Mouse (Mus musculus): ENCODE data around the gene Cpm. TPM values are rescaled to one million over a fixed set of nuclear protein-coding genes. Genes with fewer than 3 reads are reported as not detected.

Cpm gene
- polyA plus RNA-seq, 1 experiment from 2014 or later: 31.2 TPM

DNA sequence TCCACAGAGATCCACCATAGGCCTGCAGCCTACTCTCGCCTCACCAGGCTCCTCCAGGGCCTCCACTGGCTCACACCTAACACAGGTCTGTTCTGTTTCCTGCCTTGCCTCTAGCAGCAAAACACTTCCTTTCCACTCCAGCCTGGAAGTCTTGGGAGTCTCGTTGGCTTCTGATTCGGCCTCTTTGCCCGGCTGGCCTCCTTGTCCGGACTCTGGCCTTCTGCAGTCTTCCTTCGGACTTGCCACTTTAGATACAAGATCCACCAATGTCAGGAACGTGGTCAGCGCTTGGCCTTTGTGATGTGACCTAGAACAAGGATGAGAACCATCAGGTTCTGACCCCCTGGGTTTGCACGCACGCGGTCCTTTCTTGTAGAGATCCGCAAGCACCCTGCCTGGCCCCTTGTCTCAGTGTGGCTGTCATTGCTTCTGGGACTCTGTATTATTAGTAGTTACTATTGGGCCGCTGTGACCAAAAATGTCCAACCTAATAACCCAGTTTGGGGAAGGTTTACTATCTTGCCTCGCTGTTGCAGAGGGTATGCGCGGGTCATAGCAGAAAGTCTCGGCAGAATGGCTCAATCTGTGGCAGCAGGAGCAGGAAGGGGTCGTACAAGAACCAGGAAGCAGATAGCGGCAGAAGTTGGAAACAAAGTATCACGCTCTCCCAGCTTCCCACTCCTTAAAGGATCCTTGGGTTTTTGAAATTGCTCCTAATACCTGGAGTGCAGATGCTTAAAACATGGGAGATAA is 22.1 kb upstream of the Cpm start:
- Histone ChIP-seq H3K4me3 (ENCODE audit: low read length) (no peak overlapping the region), H3K36me3 (ENCODE audit: insufficient read depth, low read length) (no peaks in the 10 kb centered on the region), H3K9me3 (ENCODE audit: low read length) (no peaks in the 10 kb centered on the region), H3K27ac (ENCODE audit: low read length) (no peak overlapping the region), H3K27me3 (ENCODE audit: insufficient read depth, low read length) (no peaks in the 10 kb centered on the region), H3K9ac (replicated peaks; ENCODE audit: low read length) (no peak overlapping the region), H3K4me1 (ENCODE audit: insufficient read depth, low read length) (no peaks in the 10 kb centered on the region), H3K4me2 (replicated peaks; ENCODE audit: low read depth, low read length) (no peak overlapping the region)
- no peak for ATAC-seq (ENCODE audit: low FRiP score, low TSS enrichment)
- 93% methylated on average over 20 of the region's 20 CpGs for WGBS

- WGBS: 91% methylated on average over 10 of the region's 10 CpGs
- H3K36me3 ChIP-seq (ENCODE audit: insufficient read depth, low read length): no peaks in the 10 kb centered on the region
- no peaks in the 10 kb centered on the region for H3K4me1 ChIP-seq (ENCODE audit: insufficient read depth, low read length)
- no peaks in the 10 kb centered on the region for H3K27me3 ChIP-seq (ENCODE audit: insufficient read depth, low read length)
- no peak overlapping the region for H3K4me2 ChIP-seq (replicated peaks; ENCODE audit: low read depth, low read length)
- no peak overlapping the region for H3K27ac ChIP-seq (ENCODE audit: low read length)
- H3K9ac ChIP-seq (replicated peaks; ENCODE audit: low read length): no peak overlapping the region
- ATAC-seq (ENCODE audit: low FRiP score, low TSS enrichment): no peak
- no peaks in the 10 kb centered on the region for H3K9me3 ChIP-seq (ENCODE audit: low read length)
- H3K4me3 ChIP-seq (ENCODE audit: low read length): no peak overlapping the region
Measured at GRCm38 (mm10) chr10:117607804-117608279, 21.5 kb upstream of the Cpm start.

GRCm38 (mm10) chr10:117608487-117608886 is 20.8 kb upstream of the Cpm start:
- no peak for ATAC-seq (ENCODE audit: low FRiP score, low TSS enrichment)
- Histone ChIP-seq H3K9me3 (ENCODE audit: low read length) (no peaks in the 10 kb centered on the region), H3K4me3 (ENCODE audit: low read length) (no peak overlapping the region), H3K36me3 (ENCODE audit: insufficient read depth, low read length) (no peaks in the 10 kb centered on the region), H3K4me1 (ENCODE audit: insufficient read depth, low read length) (no peaks in the 10 kb centered on the region), H3K27ac (ENCODE audit: low read length) (no peak overlapping the region), H3K9ac (replicated peaks; ENCODE audit: low read length) (no peak overlapping the region), H3K27me3 (ENCODE audit: insufficient read depth, low read length) (no peaks in the 10 kb centered on the region), H3K4me2 (replicated peaks; ENCODE audit: low read depth, low read length) (no peak overlapping the region)
- 92% methylated on average over 7 of the region's 7 CpGs for WGBS

DNA sequence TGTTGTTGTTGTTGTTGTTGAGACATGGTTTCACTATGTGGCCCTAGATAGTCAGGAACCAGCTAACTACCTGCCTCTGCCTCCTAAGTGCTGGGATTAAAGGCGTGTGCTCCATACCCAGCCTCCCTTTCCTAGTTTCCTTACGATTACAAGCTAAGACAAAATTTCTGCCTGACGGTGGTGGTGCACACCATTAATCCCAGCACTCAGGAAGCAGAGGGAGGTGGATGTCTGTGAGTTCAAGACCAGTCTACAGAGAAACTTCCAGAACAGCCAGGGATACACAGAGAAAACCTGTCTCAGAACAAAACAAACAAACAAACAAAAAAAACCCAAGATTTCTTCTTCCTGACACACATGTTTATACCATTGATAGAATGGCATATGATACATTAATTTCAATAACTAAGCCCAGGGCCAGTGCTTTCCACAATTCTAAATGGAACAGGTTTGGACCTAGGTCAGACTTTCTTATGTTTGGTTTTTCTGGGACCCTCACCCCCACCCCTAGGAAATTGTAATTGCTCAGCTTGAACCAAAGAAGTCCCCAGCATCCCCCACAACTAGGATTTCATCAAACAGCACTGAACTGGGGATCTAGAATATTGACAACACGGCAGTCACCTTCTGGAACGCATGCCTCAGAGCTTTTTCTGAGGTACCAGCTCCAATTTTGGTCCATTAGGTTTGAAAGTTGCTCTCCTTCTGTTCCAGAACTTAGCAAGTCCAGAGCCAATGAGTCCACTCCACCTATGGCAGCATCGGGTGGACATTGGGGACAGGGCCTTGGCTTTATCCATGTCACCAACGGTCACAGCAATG is 20.1 kb upstream of the Cpm start:
- Histone ChIP-seq H3K9ac (replicated peaks; ENCODE audit: low read length) (no peak overlapping the region), H3K4me3 (ENCODE audit: low read length) (no peak overlapping the region), H3K36me3 (ENCODE audit: insufficient read depth, low read length) (no peaks in the 10 kb centered on the region), H3K4me1 (ENCODE audit: insufficient read depth, low read length) (no peaks in the 10 kb centered on the region), H3K27me3 (ENCODE audit: insufficient read depth, low read length) (no peaks in the 10 kb centered on the region), H3K9me3 (ENCODE audit: low read length) (no peaks in the 10 kb centered on the region), H3K4me2 (replicated peaks; ENCODE audit: low read depth, low read length) (no peak overlapping the region), H3K27ac (ENCODE audit: low read length) (no peak overlapping the region)
- ATAC-seq (ENCODE audit: low FRiP score, low TSS enrichment): no peak
- WGBS: 88% methylated on average over 7 of the region's 7 CpGs

DNA sequence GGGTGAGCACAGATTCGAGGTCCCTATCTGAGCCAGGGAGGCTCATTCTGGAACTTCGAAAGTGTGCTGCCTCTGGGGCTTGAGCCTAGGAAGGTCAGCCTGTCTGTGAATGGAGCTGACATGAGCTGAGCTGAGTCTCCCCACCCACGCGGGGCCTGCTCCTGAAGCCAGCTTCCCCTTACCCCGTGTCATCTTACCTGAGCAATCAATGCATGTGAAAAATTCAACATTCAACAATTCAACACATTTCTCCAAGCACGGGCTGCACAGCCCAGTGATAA is 19.6 kb upstream of the Cpm start:
- WGBS: 88% methylated on average over 6 of the region's 6 CpGs
- H3K9me3 ChIP-seq (ENCODE audit: low read length): no peaks in the 10 kb centered on the region
- no peak for ATAC-seq (ENCODE audit: low FRiP score, low TSS enrichment)

DNA sequence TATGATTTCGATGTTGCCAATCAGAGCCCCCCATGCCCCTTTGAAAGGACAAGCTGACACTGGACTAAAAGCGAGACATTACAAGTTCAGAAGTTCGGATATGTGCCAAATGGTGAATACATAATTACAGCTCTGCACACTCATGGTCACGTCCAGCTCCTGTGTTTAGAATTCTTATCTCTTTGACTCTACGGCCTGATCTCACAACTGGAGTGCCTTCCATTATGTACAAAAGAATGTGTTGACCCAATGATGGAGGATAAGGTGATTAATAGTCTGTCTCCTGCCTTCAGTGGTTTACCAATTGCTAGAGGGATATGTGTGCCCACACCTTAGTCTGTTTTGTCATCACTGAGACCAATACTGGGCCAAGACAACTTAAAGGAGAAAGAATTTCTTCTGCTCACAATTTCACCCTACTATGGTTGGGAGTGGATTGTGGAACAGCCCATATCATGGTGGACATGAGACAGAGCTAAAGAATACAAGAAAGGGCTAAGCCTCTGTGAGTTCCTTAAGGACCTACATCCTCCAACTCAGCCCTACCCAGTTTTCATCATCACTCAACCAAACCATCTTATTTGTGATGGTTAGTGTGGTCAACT is 19.0 kb upstream of the Cpm start:
- 90% methylated on average over 5 of the region's 5 CpGs for WGBS
- no peaks in the 10 kb centered on the region for H3K27me3 ChIP-seq (ENCODE audit: insufficient read depth, low read length)
- no peaks in the 10 kb centered on the region for H3K9me3 ChIP-seq (ENCODE audit: low read length)
- H3K4me1 ChIP-seq (ENCODE audit: insufficient read depth, low read length): no peaks in the 10 kb centered on the region
- H3K27ac ChIP-seq (ENCODE audit: low read length): no peak overlapping the region
- no peak overlapping the region for H3K4me3 ChIP-seq (ENCODE audit: low read length)
- H3K36me3 ChIP-seq (ENCODE audit: insufficient read depth, low read length): no peaks in the 10 kb centered on the region
- no peak overlapping the region for H3K4me2 ChIP-seq (replicated peaks; ENCODE audit: low read depth, low read length)
- ATAC-seq (ENCODE audit: low FRiP score, low TSS enrichment): no peak
- no peak overlapping the region for H3K9ac ChIP-seq (replicated peaks; ENCODE audit: low read length)

More for the DNA sequence above, 19.6 kb upstream of the Cpm start:
- H3K27ac ChIP-seq (ENCODE audit: low read length): no peak overlapping the region
- no peaks in the 10 kb centered on the region for H3K27me3 ChIP-seq (ENCODE audit: insufficient read depth, low read length)
- no peak overlapping the region for H3K9ac ChIP-seq (replicated peaks; ENCODE audit: low read length)
- H3K4me1 ChIP-seq (ENCODE audit: insufficient read depth, low read length): no peaks in the 10 kb centered on the region
- no peak overlapping the region for H3K4me2 ChIP-seq (replicated peaks; ENCODE audit: low read depth, low read length)
- H3K36me3 ChIP-seq (ENCODE audit: insufficient read depth, low read length): no peaks in the 10 kb centered on the region
- H3K4me3 ChIP-seq (ENCODE audit: low read length): no peak overlapping the region

DNA sequence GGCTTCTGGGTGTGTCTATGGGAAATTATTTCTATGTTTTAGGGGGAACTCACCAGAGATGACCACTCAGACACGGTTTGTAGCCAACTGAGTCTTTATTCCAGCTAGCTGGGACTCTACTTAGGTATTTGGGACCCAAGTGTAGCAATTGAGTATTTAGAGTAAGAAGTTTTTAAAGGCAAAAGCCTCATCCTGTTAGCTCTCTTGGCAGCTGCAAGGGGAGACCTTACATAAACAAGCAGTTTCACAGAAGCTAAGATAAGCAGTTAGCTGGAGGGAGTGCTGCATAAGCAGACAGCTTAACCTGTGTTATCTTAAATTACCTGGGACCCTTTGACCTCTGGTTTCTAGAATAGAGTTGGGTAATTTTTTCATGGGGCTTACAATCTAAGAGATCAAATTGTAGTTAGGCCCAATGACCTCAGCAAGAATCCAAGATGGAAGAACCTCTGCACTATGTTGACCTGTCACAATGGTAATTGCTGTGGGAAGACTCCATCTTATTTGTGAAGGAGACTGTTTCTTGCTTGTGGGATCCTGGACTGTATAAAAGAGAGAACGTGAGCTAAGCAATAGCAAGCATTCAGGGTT is 18.4 kb upstream of the Cpm start:
- Histone ChIP-seq H3K9me3 (ENCODE audit: low read length) (no peaks in the 10 kb centered on the region), H3K4me3 (ENCODE audit: low read length) (no peak overlapping the region), H3K27ac (ENCODE audit: low read length) (no peak overlapping the region), H3K27me3 (ENCODE audit: insufficient read depth, low read length) (no peaks in the 10 kb centered on the region), H3K4me1 (ENCODE audit: insufficient read depth, low read length) (no peaks in the 10 kb centered on the region), H3K36me3 (ENCODE audit: insufficient read depth, low read length) (no peaks in the 10 kb centered on the region), H3K4me2 (replicated peaks; ENCODE audit: low read depth, low read length) (no peak overlapping the region), H3K9ac (replicated peaks; ENCODE audit: low read length) (no peak overlapping the region)
- no peak for ATAC-seq (ENCODE audit: low FRiP score, low TSS enrichment)
- WGBS: 80% methylated on average over 2 of the region's 2 CpGs

DNA sequence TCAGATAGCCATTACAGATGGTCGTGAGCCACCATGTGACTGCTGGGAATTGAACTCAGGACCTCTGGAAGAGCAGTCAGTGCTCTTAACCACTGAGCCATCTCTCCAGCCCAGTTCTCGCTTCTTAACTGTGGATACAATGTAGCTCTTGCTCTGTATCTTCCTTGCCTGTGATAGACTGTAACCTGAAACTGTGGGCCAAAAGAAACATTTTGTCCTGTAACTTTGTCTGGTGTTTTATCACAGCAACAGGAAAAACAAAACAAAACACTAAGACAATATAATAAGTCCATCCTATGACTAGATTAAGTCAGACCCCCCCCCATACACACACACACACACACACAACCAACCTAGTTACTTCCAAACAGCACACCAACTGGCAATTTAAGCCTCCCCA is 17.8 kb upstream of the Cpm start:
- Histone ChIP-seq H3K27me3 (ENCODE audit: insufficient read depth, low read length) (no peaks in the 10 kb centered on the region), H3K4me3 (ENCODE audit: low read length) (no peak overlapping the region), H3K27ac (ENCODE audit: low read length) (no peak overlapping the region), H3K4me2 (replicated peaks; ENCODE audit: low read depth, low read length) (no peak overlapping the region), H3K4me1 (ENCODE audit: insufficient read depth, low read length) (no peaks in the 10 kb centered on the region), H3K9me3 (ENCODE audit: low read length) (no peaks in the 10 kb centered on the region), H3K36me3 (ENCODE audit: insufficient read depth, low read length) (no peaks in the 10 kb centered on the region), H3K9ac (replicated peaks; ENCODE audit: low read length) (no peak overlapping the region)
- WGBS: 84% methylated on average over 2 of the region's 2 CpGs
- no peak for ATAC-seq (ENCODE audit: low FRiP score, low TSS enrichment)

GRCm38 (mm10) chr10:117611976-117612375 is 17.3 kb upstream of the Cpm start:
- no peaks in the 10 kb centered on the region for H3K4me1 ChIP-seq (ENCODE audit: insufficient read depth, low read length)
- no peaks in the 10 kb centered on the region for H3K9me3 ChIP-seq (ENCODE audit: low read length)
- H3K27ac ChIP-seq (ENCODE audit: low read length): no peak overlapping the region
- ATAC-seq (ENCODE audit: low FRiP score, low TSS enrichment): no peak
- no peak overlapping the region for H3K4me3 ChIP-seq (ENCODE audit: low read length)
- H3K27me3 ChIP-seq (ENCODE audit: insufficient read depth, low read length): no peaks in the 10 kb centered on the region
- no peaks in the 10 kb centered on the region for H3K36me3 ChIP-seq (ENCODE audit: insufficient read depth, low read length)
- H3K9ac ChIP-seq (replicated peaks; ENCODE audit: low read length): no peak overlapping the region
- no peak overlapping the region for H3K4me2 ChIP-seq (replicated peaks; ENCODE audit: low read depth, low read length)
- 95% methylated on average over 2 of the region's 2 CpGs for WGBS

All from kidney, embryonic 16.5 days (tissue).